Mouse (Mus musculus): Measurements from ENCODE around the gene Kif1c. TPM values are rescaled to one million over a fixed set of nuclear protein-coding genes. Genes with fewer than 3 reads are reported as not detected.

Gene Kif1c
- polyA plus RNA-seq, 1 experiment from 2014 or later = 7.1 TPM

- ATAC-seq (ENCODE audit: low FRiP score) = no peak
- peaks cover 14% of the 10 kb centered on the region for H3K36me3 ChIP-seq (ENCODE audit: control insufficient read depth, insufficient read depth, low read length)
- H3K27ac ChIP-seq (ENCODE audit: low read depth, low read length) = no peak overlapping the region
- H3K4me2 ChIP-seq = no peak overlapping the region
- H3K4me1 ChIP-seq (ENCODE audit: control insufficient read depth, insufficient read depth, low read length) = peaks cover 7% of the 10 kb centered on the region; the same call in 1 of the 2 replicates
- H3K4me3 ChIP-seq (ENCODE audit: low read depth, low read length) = no peak overlapping the region
- no peak for DNase-seq (ENCODE audit: low spot score, missing footprints)
- H3K9me3 ChIP-seq (ENCODE audit: control insufficient read depth, low read length) = no peaks in the 10 kb centered on the region
- no peaks in the 10 kb centered on the region for H3K27me3 ChIP-seq (ENCODE audit: control insufficient read depth, insufficient read depth, low read length)
- H3K9ac ChIP-seq (ENCODE audit: low read length) = no peak overlapping the region
- WGBS = 95% methylated on average over 6 of the region's 6 CpGs
Measured at GRCm38 (mm10) chr11:70663957-70664356, 36.4 kb upstream of the Kif1c start.

- no peak for DNase-seq (ENCODE audit: low spot score, missing footprints)
- H3K27ac ChIP-seq (ENCODE audit: low read depth, low read length) = no peak overlapping the region
- H3K9ac ChIP-seq (ENCODE audit: low read length) = no peak overlapping the region
- no peaks in the 10 kb centered on the region for H3K9me3 ChIP-seq (ENCODE audit: control insufficient read depth, low read length)
- H3K4me3 ChIP-seq (ENCODE audit: low read depth, low read length) = no peak overlapping the region
- 95% methylated on average over 9 of the region's 9 CpGs for WGBS
- H3K27me3 ChIP-seq (ENCODE audit: control insufficient read depth, insufficient read depth, low read length) = no peaks in the 10 kb centered on the region
- H3K36me3 ChIP-seq (ENCODE audit: control insufficient read depth, insufficient read depth, low read length) = peaks cover 14% of the 10 kb centered on the region
- ATAC-seq (ENCODE audit: low FRiP score) = no peak
- no peak overlapping the region for H3K4me2 ChIP-seq
- H3K4me1 ChIP-seq (ENCODE audit: control insufficient read depth, insufficient read depth, low read length) = peaks cover 7% of the 10 kb centered on the region; the same call in 1 of the 2 replicates
Measured at GRCm38 (mm10) chr11:70664741-70665140, 35.6 kb upstream of the Kif1c start.

DNA sequence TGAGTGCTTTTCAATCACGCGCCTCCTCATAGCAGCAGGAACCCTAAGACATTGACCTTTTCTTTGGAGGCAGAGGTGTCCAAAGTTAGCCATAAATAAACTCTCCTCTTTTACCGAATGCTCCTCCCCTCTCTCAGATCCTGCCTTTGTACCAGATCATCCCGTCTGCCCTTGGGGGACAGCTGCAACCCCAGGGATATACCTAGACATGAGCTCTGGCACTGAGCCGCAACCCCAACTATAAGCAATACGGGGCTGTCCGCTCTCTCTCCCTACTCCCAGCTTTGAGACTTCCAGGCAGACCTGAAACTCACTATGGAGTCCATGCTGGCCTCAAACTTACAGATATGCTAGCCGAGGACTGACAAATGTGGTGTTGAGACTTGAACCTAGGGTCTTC is 33.7 kb upstream of the Kif1c start:
- DNase-seq (ENCODE audit: low spot score, missing footprints) = no peak
- no peak overlapping the region for H3K27ac ChIP-seq (ENCODE audit: low read depth, low read length)
- H3K9ac ChIP-seq (ENCODE audit: low read length) = no peak overlapping the region
- H3K4me1 ChIP-seq (ENCODE audit: control insufficient read depth, insufficient read depth, low read length) = peaks cover 19% of the 10 kb centered on the region
- WGBS = 96% methylated on average over 8 of the region's 8 CpGs
- H3K4me2 ChIP-seq = no peak overlapping the region
- H3K36me3 ChIP-seq (ENCODE audit: control insufficient read depth, insufficient read depth, low read length) = peaks cover 15% of the 10 kb centered on the region
- ATAC-seq (ENCODE audit: low FRiP score) = no peak
- H3K4me3 ChIP-seq (ENCODE audit: low read depth, low read length) = no peak overlapping the region
- no peaks in the 10 kb centered on the region for H3K27me3 ChIP-seq (ENCODE audit: control insufficient read depth, insufficient read depth, low read length)
- no peaks in the 10 kb centered on the region for H3K9me3 ChIP-seq (ENCODE audit: control insufficient read depth, low read length)

DNA sequence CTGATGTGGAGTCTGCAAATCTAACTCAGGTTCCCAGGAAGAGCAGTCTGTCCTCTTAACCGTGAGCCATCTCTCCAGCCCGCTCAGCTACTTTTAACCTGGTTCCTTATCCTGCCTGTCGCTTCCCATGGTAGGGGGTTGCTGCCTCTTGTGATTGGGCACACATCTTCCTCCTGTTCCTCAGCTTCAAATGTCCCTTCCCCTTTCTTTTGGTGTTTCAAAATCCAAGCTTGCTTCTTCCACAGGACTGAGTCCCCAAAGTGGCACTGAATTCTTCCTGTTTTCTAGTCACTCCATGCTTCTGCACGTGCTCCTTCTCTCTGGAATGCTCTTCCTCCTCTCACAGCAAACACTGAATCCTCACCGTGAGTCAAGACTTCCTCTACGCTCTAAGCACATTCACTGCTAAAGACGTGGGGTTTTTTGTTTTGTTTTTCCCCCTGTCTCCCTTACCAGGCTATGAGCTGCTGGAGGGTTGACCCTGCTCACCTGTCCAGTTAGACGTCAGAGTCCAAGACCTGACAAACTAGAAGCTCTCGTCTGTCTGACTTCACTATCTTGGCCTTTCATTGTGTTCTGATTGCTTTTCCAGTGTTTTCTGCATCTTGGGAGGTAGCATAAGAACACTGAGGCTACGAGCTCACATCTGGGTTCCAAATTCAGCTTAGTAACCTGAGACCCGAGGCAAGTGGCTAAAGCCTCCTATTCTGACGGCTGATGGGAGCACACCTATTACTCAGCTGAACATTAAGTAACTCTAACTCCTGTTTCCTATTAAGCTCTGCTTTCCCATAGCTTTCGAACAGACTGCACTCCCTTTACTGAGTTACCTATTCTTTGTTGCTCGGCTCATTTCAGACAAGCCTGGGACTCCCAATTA is 32.8 kb upstream of the Kif1c start:
- Histone ChIP-seq H3K27me3 (ENCODE audit: control insufficient read depth, insufficient read depth, low read length) (no peaks in the 10 kb centered on the region), H3K4me3 (ENCODE audit: low read depth, low read length) (peak overlapping the region; percentile 58; the same call in 1 of the 2 replicates), H3K4me1 (ENCODE audit: control insufficient read depth, insufficient read depth, low read length) (peaks cover 19% of the 10 kb centered on the region), H3K27ac (ENCODE audit: low read depth, low read length) (no peak overlapping the region), H3K9me3 (ENCODE audit: control insufficient read depth, low read length) (no peaks in the 10 kb centered on the region), H3K4me2 (peak overlapping the region; percentile 97), H3K36me3 (ENCODE audit: control insufficient read depth, insufficient read depth, low read length) (peaks cover 16% of the 10 kb centered on the region), H3K9ac (ENCODE audit: low read length) (peak overlapping the region; percentile 53; the same call in 1 of the 2 replicates)
- 79% methylated on average over 14 of the region's 14 CpGs for WGBS
- DNase-seq (ENCODE audit: low spot score, missing footprints) (no peak), ATAC-seq (ENCODE audit: low FRiP score) (no peak)

GRCm38 (mm10) chr11:70668335-70668770 is 32.0 kb upstream of the Kif1c start:
- DNase-seq (ENCODE audit: low spot score, missing footprints) = peak; percentile 97
- peak overlapping the region; percentile 97 for H3K4me2 ChIP-seq
- H3K9ac ChIP-seq (ENCODE audit: low read length) = peak overlapping the region; percentile 53; the same call in 1 of the 2 replicates
- whole genome bisulfite sequencing = 2% methylated on average over 15 of the region's 15 CpGs
- H3K27ac ChIP-seq (ENCODE audit: low read depth, low read length) = peak overlapping the region; percentile 55; the same call in 1 of the 2 replicates
- peaks cover 11% of the 10 kb centered on the region for H3K36me3 ChIP-seq (ENCODE audit: control insufficient read depth, insufficient read depth, low read length)
- peak overlapping the region; percentile 58 for H3K4me3 ChIP-seq (ENCODE audit: low read depth, low read length)
- peak; percentile 47 for ATAC-seq (ENCODE audit: low FRiP score)
- H3K27me3 ChIP-seq (ENCODE audit: control insufficient read depth, insufficient read depth, low read length) = no peaks in the 10 kb centered on the region
- peaks cover 19% of the 10 kb centered on the region for H3K4me1 ChIP-seq (ENCODE audit: control insufficient read depth, insufficient read depth, low read length)
- no peaks in the 10 kb centered on the region for H3K9me3 ChIP-seq (ENCODE audit: control insufficient read depth, low read length)

DNA sequence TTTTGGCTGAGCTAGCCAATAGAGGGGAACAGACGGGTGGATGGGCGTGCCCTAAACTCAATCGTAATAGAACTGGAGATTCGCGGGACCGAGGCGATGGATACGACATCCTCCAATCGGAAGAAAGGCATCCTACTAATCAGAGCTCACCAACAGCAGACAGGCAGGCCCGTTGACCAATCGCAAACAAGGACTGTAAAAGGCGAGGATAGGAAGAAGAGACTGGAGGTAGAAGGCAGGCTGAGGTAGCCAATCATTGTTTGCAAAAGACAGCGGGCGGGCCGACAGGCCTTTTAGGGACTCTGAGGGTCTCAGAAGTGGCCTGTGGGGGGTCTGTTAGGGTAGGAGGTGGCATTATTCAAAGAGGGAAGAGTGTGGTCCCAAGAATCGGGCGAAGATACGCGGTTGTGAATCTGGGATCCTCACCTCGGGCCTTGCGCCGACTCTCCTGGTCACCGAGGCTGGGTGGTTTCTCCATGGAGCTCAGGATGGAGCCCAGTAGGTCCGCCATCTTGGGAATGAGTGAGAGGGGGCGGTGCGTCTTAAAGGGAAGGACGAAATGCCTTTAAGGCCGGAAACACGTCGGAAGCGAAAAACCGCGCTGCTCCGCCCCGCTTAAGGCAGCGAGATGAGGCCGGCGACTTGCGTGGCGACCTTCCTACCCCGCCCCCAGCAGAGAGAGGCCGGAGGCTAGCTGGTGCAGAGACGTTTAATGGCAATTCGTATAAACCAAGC is 31.4 kb upstream of the Kif1c start, which contains the start of gene Spag7:
Gene Spag7 (minus strand): TSS at position 646 of the 735 bp plus-strand sequence.
- Histone ChIP-seq H3K27me3 (ENCODE audit: control insufficient read depth, insufficient read depth, low read length) (no peaks in the 10 kb centered on the region), H3K36me3 (ENCODE audit: control insufficient read depth, insufficient read depth, low read length) (peaks cover 11% of the 10 kb centered on the region)
- WGBS = under 1% methylated on average over 44 of the region's 44 CpGs

GRCm38 (mm10) chr11:70669582-70670345 is 30.6 kb upstream of the Kif1c start:
- Histone ChIP-seq H3K4me3 (ENCODE audit: low read depth, low read length) (peak overlapping the region; percentile 58), H3K9ac (ENCODE audit: low read length) (peak overlapping the region; percentile 87), H3K4me1 (ENCODE audit: control insufficient read depth, insufficient read depth, low read length) (peaks cover 19% of the 10 kb centered on the region), H3K27ac (ENCODE audit: low read depth, low read length) (peak overlapping the region; percentile 94), H3K27me3 (ENCODE audit: control insufficient read depth, insufficient read depth, low read length) (no peaks in the 10 kb centered on the region), H3K4me2 (peak overlapping the region; percentile 97), H3K36me3 (ENCODE audit: control insufficient read depth, insufficient read depth, low read length) (0 out of 2 replicates have a peak, but pooled peaks cover 7% of the 10 kb centered on the region), H3K9me3 (ENCODE audit: control insufficient read depth, low read length) (no peaks in the 10 kb centered on the region)
- DNase-seq (ENCODE audit: low spot score, missing footprints) (peak; percentile 97), ATAC-seq (ENCODE audit: low FRiP score) (peak; percentile 36)
- under 1% methylated on average over 31 of the region's 31 CpGs for WGBS

More for the DNA sequence above, 31.4 kb upstream of the Kif1c start, which contains the start of gene Spag7:
- Histone ChIP-seq H3K9me3 (ENCODE audit: control insufficient read depth, low read length) (no peaks in the 10 kb centered on the region), H3K4me1 (ENCODE audit: control insufficient read depth, insufficient read depth, low read length) (peaks cover 19% of the 10 kb centered on the region), H3K4me3 (ENCODE audit: low read depth, low read length) (peak within 1 kb of the TSS; percentile 58), H3K27ac (ENCODE audit: low read depth, low read length) (peak within 1 kb of the TSS; percentile 94), H3K4me2 (peak within 1 kb of the TSS; percentile 97), H3K9ac (ENCODE audit: low read length) (peak within 1 kb of the TSS; percentile 87)
- ATAC-seq (ENCODE audit: low FRiP score) (peak; percentile 94), DNase-seq (ENCODE audit: low spot score, missing footprints) (peak; percentile 100)

GRCm38 (mm10) chr11:70670483-70670882 is 29.9 kb upstream of the Kif1c start:
- peak overlapping the region; percentile 58 for H3K4me3 ChIP-seq (ENCODE audit: low read depth, low read length)

More at GRCm38 (mm10) chr11:70670483-70670882, 29.9 kb upstream of the Kif1c start:
- ATAC-seq (ENCODE audit: low FRiP score) (no peak), DNase-seq (ENCODE audit: low spot score, missing footprints) (no peak)
- H3K27me3 ChIP-seq (ENCODE audit: control insufficient read depth, insufficient read depth, low read length) = no peaks in the 10 kb centered on the region
- H3K9ac ChIP-seq (ENCODE audit: low read length) = peak overlapping the region; percentile 87
- peak overlapping the region; percentile 94 for H3K27ac ChIP-seq (ENCODE audit: low read depth, low read length)
- H3K9me3 ChIP-seq (ENCODE audit: control insufficient read depth, low read length) = no peaks in the 10 kb centered on the region
- peaks cover 19% of the 10 kb centered on the region for H3K4me1 ChIP-seq (ENCODE audit: control insufficient read depth, insufficient read depth, low read length)
- peak overlapping the region; percentile 97 for H3K4me2 ChIP-seq
- 47% methylated on average over 14 of the region's 14 CpGs for WGBS
- 0 out of 2 replicates have a peak, but pooled peaks cover 3% of the 10 kb centered on the region for H3K36me3 ChIP-seq (ENCODE audit: control insufficient read depth, insufficient read depth, low read length)
